Mouse (Mus musculus): ENCODE results near the gene CK137956.

The CK137956 gene

GRCm38 (mm10) chr4:127970901-127971868 lies at the start of gene CK137956:
TSS of gene CK137956 (minus strand) at chr4:127970951.
- no peak for DNase-seq (ENCODE audit: low spot score)

- DNase-seq (ENCODE audit: low spot score): no peak
These were observed 48.7 kb upstream of the CK137956 start for GRCm38 (mm10) chr4:128019465-128019864.

DNA sequence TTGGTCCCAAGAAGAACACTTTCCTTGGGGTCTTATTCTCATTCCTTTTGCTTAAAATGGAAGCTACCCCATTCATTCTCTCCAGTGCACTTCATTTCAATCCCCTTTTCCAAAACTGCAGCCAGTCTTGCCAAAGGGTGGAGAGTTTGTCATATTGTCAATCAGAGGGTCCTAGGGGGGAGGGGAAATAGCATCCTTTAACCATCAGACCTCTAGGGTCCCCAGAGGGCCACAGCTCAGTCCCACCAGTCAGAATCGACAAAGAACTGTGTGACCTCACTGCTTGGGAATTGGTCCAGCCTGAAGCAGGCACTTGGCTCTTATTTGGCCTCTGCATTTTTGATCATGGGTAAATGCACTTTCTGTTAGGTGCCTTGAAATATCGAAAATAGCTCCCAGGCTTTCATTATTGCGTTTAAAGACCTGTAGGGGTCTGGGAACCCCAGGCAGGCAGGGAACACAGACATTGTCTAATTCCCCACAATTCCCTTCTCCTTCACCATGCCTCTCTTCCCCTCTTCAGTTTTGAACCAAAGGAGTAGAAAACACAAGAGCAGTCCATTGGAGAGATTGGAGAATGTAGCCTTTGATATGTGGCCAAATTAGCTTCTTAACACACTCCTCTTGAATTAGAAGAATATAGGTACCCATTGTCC lies 34.2 kb upstream of the CK137956 start:
- no peak for DNase-seq (ENCODE audit: low spot score)

DNA sequence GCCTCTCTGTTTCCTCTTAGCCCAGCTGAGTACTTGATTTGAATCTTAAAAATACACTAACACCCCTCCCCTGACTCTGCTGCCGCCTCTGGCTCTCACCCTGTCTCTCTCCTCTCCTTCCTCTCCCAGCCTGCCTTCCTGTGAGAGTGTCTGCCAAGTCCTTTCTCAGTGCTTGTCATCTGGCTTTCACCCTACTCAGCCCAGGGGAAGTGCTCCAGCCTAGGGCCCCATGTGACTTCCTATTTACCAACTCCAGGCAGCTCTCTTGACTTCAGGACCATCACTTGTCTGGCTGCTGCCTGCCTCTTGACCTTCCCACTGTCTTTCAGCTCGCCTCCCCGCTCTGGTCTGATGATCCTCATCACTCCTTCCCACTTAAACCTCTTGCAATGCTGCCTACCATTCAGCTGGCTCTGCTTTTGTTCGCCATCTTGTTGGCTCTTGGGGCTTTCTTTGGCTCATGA lies 31.9 kb upstream of the CK137956 start:
- DNase-seq (ENCODE audit: low spot score): no peak

GRCm38 (mm10) chr4:127999281-127999680 lies 28.5 kb upstream of the CK137956 start:
- DNase-seq (ENCODE audit: low spot score): no peak

DNA sequence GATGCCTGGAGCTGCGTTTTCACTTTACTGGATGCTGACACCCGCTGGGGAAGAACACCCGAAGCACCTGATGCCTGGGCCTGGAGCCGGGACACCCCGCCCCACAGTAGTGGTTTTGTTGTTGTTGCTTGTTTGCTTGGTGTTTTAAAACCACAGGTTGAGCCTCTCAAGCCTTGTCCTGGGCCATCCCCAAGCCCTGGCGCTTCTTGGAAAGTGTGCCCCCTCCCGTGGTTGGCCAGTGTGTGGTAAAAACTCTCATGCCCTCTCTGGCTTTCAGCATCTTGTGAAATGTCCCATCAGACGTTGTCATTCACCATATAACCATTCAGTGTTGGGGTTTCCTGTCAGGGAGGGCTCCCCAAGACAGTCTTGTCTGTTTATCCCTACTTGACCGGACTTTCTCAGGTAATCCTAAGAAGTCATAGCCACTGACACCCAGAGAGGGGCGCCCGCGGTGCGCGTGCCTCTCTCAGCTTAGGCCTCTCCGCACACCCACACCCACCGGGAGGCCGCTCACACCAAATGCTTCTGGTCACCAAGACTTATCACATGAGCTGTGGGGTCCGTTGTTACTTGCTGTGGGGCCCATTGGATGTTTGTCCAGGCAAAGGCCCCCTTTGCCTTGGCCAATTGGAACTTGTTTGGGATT lies 18.7 kb upstream of the CK137956 start:
- no peak for DNase-seq (ENCODE audit: low spot score)

- DNase-seq (ENCODE audit: low spot score): no peak
These were observed 17.9 kb upstream of the CK137956 start for GRCm38 (mm10) chr4:127988526-127989180.

- DNase-seq (ENCODE audit: low spot score): no peak
These were observed 17.2 kb upstream of the CK137956 start, which contains the start of gene Csmd2 for GRCm38 (mm10) chr4:127987784-127988455. TSS of gene Csmd2 (plus strand) at chr4:127987857.

GRCm38 (mm10) chr4:127987270-127987669 lies 16.5 kb upstream of the CK137956 start:
- DNase-seq (ENCODE audit: low spot score): no peak

DNA sequence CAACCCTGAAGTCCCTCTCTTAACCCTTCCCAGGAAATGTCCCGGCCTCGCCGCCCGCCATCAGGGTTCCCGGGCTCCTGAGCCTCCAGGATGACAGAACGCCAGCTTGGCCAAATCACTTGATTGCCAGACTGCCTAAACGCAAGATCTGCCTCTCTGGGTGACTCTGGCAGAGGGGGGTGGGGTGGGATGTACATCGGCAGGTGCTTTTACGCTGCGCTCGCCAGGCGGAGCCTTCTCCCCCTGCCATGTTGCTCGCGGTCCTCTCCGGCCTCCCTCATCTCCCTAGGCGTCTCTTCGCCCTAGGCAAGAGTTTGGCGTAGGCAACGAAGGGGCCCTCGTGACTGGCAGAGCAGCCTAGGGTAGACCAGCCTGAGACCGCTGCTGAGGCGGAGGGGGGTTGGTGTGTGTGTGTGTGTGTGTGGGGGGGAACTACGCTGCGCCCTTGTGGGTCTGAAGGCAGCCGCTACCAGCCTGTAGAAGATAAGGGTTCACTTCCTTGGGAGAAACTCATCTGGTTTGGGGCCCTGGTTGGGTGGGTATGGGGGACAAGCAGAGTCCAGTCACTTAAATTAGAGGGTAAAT lies 15.8 kb upstream of the CK137956 start:
- DNase-seq (ENCODE audit: low spot score): no peak

- no peak for DNase-seq (ENCODE audit: low spot score)
These were observed 15.1 kb upstream of the CK137956 start for GRCm38 (mm10) chr4:127985874-127986273.

DNA sequence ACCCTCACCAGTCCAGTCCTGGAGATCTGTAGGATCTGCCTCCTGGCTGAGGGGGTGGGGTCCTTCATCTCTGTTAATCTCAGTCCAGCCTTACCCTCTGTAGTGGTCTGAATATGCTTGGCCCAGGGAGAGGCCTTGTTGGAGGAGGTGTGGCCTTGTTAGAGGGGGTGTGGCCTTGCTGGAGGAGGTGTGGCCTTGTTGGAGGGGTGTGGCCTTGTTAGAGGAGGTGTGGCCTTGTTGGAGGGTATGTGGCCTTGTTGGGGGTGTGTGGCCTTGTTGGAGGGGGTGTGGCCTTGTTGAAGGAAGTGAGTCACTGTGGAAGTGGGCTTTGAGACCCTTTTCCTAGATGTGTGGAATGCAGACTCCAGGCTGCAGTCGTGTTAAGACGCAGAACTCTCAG lies 13.7 kb upstream of the CK137956 start:
- no peak for DNase-seq (ENCODE audit: low spot score)

DNA sequence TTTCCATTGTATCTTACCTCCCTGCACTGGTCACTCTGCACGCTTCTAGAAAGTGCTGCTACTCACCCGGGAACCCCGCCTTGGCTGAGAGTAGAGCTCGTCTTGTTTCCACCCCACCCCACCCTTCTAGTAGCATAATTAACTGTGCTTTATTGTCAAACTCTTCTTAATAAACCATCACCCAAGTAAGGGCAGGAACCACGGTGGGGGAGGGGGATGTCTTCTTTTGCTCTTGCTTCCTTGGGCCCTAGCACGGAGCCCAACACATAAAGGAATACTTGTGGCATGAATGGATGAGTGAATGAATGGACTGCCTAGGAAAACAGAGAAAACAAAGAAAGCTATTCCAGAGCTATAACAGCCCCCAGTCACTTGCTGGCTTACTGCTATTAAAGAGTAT lies 10.4 kb upstream of the CK137956 start:
- no peak for DNase-seq (ENCODE audit: low spot score)

- no peak for DNase-seq (ENCODE audit: low spot score)
These were observed 2.2 kb upstream of the CK137956 start for GRCm38 (mm10) chr4:127972976-127973375.

DNA sequence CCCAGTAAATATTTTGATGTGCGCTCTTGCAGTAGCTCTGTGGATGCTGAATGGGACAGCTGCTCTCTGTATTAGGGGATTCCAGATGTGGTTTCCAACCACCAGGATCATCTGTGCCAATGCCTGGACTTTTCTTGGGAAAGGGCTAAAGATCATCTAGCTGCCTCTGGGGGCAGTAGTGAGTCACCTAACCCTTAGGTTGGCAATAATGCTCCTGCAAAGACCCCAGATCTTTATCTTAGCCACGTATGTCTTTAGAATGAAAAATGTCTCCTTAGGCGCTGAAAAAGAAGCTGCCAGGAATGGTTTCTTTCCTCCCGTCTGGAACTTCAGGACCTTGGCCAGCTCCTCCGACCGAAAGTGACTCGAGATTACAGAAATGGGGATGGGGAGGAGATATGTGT lies 731 bp downstream of the CK137956 start:
- DNase-seq (ENCODE audit: low spot score): no peak

DNA sequence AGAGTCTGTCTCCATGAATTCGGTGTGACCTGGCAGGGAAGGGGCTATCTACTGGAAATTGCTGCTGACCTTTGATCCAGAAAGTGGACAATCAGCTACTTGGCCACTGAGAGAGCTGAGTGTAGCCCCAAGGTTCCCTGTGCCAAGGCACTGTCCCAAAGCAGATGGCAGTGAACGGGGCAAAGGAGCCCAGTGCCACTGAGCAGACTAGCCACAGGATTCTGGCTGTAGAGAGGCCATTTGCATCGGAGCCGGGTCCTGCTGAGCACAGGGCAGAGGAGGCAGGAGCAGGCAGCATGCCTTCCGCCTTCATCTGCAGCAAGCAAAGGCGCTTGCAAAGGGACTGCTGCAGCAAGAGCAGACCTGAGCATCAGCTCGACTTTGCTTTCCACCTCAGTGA lies 1.6 kb downstream of the CK137956 start:
- DNase-seq (ENCODE audit: low spot score): no peak

- DNase-seq (ENCODE audit: low spot score): no peak
These were observed 17.6 kb downstream of the CK137956 start for GRCm38 (mm10) chr4:127953006-127953710.

GRCm38 (mm10) chr4:127947696-127948095 lies 23.1 kb downstream of the CK137956 start:
- DNase-seq (ENCODE audit: low spot score): no peak

GRCm38 (mm10) chr4:127937474-127937873 lies 33.3 kb downstream of the CK137956 start:
- DNase-seq (ENCODE audit: low spot score): no peak

- DNase-seq (ENCODE audit: low spot score): no peak
These were observed 35.4 kb downstream of the CK137956 start for GRCm38 (mm10) chr4:127935369-127935768.
